Mouse (Mus musculus): ENCODE data around the gene Efna5.

DNA sequence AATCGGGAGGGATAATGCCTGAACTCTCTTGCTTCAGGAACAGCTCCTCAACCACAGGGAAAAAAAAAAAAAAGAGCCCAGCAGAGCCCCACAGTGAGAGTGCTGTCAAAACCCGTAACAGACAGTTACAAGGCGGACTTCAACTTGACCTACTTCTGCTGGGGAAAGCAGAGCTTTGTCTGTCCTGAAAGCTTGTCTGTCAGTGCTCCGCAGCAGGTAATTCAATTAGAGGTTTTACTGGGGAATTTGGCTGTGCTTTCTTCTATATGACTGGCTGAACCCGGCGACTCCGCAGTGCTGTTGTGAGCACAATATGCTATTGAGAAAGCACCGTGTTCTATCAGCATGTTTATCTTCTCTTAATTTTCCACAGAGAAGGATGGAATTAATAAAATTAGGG, 266.9 kb downstream of the Efna5 start:
- TF ChIP-seq CTCF (IDR thresholded peaks at IDR 0.05; ENCODE audit: low read depth, low read length): no peak
- no peak for TF ChIP-seq POLR2A (IDR thresholded peaks at IDR 0.05; ENCODE audit: insufficient read depth, low read length)
